Mouse (Mus musculus) MEL (cell line): ENCODE results near the gene Ptprk. TPM values are rescaled to one million over a fixed set of nuclear protein-coding genes. Genes with fewer than 3 reads are reported as not detected.

ENCODE experiments used
- DNase-seq: peaks from one replicate; pipeline ENCODE4 v3.0.0; 2011; ENCODE audit warnings: low read depth, low spot score
- H3K27ac ChIP-seq: 2 replicates; pipeline ENCODE4 v1.5.1; 2012; ENCODE audit warnings: low read depth, mild to moderate bottlenecking, control low read depth, low read length, moderate library complexity; ENCODE audit not compliant: control insufficient read depth
- H3K27me3 ChIP-seq, 2 experiments: fragments of 150-350 bp in 1 of 2; sonication (generic) in 1 of 2; 2 replicates each; pipeline ENCODE4 v1.6.1; 2012; ENCODE audit warnings: low read length in 2 of 2, mild to moderate bottlenecking in 2 of 2, improper control_type of control experiment in 1 of 2, moderate library complexity in 1 of 2; ENCODE audit not compliant: insufficient read depth in 2 of 2, control insufficient read depth in 1 of 2
- H3K36me3 ChIP-seq, 2 experiments: 2 replicates each; pipeline ENCODE4 v1.6.1; 2012 to 2014; ENCODE audit warnings: low read length in 2 of 2, improper control_type of control experiment in 1 of 2, inconsistent platforms in 1 of 2, mild to moderate bottlenecking in 1 of 2; ENCODE audit not compliant: insufficient read depth in 2 of 2, control insufficient read depth in 1 of 2
- H3K4me1 ChIP-seq, 2 experiments: fragments of 150-350 bp in 1 of 2; sonication (generic) in 1 of 2; 2 replicates each; pipeline ENCODE4 v1.6.1; 2012; ENCODE audit warnings: low read length in 2 of 2, improper control_type of control experiment in 1 of 2, mild to moderate bottlenecking in 1 of 2; ENCODE audit not compliant: insufficient read depth in 2 of 2, control insufficient read depth in 1 of 2
- H3K4me3 ChIP-seq, 2 experiments: fragments of 150-350 bp in 1 of 2; sonication (generic) in 1 of 2; 2 replicates each; pipeline ENCODE4 v1.5.1; 2012; ENCODE audit warnings: low read depth in 2 of 2, low read length in 2 of 2, mild to moderate bottlenecking in 2 of 2, moderate library complexity in 2 of 2, control low read depth in 1 of 2, improper control_type of control experiment in 1 of 2; ENCODE audit not compliant: control insufficient read depth in 1 of 2, insufficient read depth in 1 of 2
- H3K79me2 ChIP-seq: 2 replicates; pipeline ENCODE4 v1.6.1; 2012; ENCODE audit warnings: mild to moderate bottlenecking, low read length, moderate library complexity; ENCODE audit not compliant: control insufficient read depth, poor library complexity, insufficient read depth
- H3K9ac ChIP-seq: 2 replicates; pipeline ENCODE4 v1.6.1; 2012; ENCODE audit warnings: low read depth, mild to moderate bottlenecking, control low read depth, low read length, moderate library complexity; ENCODE audit not compliant: control insufficient read depth, poor library complexity, severe bottlenecking
- H3K9me3 ChIP-seq: fragments of 150-350 bp; sonication (generic); replicated peaks from 2 replicates; pipeline ENCODE4 v1.6.1; 2012; ENCODE audit warnings: mild to moderate bottlenecking, low read length, improper control_type of control experiment, moderate library complexity; ENCODE audit not compliant: insufficient read depth
- E2F4 ChIP-seq: IDR thresholded peaks from 2 replicates; pipeline ENCODE4 v1.6.1; 2011; ENCODE audit warnings: low read depth, low read length, improper control_type of control experiment, borderline replicate concordance
- EP300 ChIP-seq, 2 experiments: IDR thresholded peaks; 2 replicates each; pipeline ENCODE4 v1.6.1; 2011; ENCODE audit warnings: improper control_type of control experiment in 2 of 2, low read length in 2 of 2, low read depth in 1 of 2, mild to moderate bottlenecking in 1 of 2
- ETS1 ChIP-seq: IDR thresholded peaks from 2 replicates; pipeline ENCODE4 v1.6.1; 2012; ENCODE audit warnings: low read depth, mild to moderate bottlenecking, inconsistent platforms, low read length, improper control_type of control experiment, moderate library complexity
- KAT2A ChIP-seq: conservative IDR thresholded peaks from 2 replicates; pipeline ENCODE4 v1.6.1; 2012; ENCODE audit warnings: low read depth, low read length, improper control_type of control experiment, inconsistent platforms
- MAX ChIP-seq: IDR thresholded peaks from 2 replicates; pipeline ENCODE4 v1.6.1; 2011; ENCODE audit warnings: low read length, improper control_type of control experiment
- MAZ ChIP-seq: IDR thresholded peaks from 2 replicates; pipeline ENCODE4 v1.6.1; 2012; ENCODE audit warnings: low read depth, mild to moderate bottlenecking, inconsistent platforms, low read length, improper control_type of control experiment
- MYC ChIP-seq: IDR thresholded peaks from 2 replicates; pipeline ENCODE4 v1.6.1; 2011; ENCODE audit warnings: low read depth, mild to moderate bottlenecking, low read length, improper control_type of control experiment, moderate library complexity
- NELFE ChIP-seq: IDR thresholded peaks from 2 replicates; pipeline ENCODE4 v1.6.1; 2011; ENCODE audit warnings: low read depth, low read length, improper control_type of control experiment
- NRF1 ChIP-seq: IDR thresholded peaks from 2 replicates; pipeline ENCODE4 v1.6.1; 2014; ENCODE audit warnings: low read depth, mild to moderate bottlenecking, inconsistent platforms, low read length, improper control_type of control experiment, moderate library complexity; ENCODE audit not compliant: poor library complexity, insufficient read depth, severe bottlenecking
- POLR2A ChIP-seq, 2 experiments: IDR thresholded peaks; 2 replicates each; pipeline ENCODE4 v1.6.1; 2011 to 2012; ENCODE audit warnings: low read length in 2 of 2, mild to moderate bottlenecking in 2 of 2, control low read depth in 1 of 2, improper control_type of control experiment in 1 of 2, low read depth in 1 of 2, moderate library complexity in 1 of 2; ENCODE audit not compliant: control insufficient read depth in 1 of 2, insufficient read depth in 1 of 2, poor library complexity in 1 of 2
- RAD21 ChIP-seq: IDR thresholded peaks from 2 replicates; pipeline ENCODE4 v1.6.1; 2011; ENCODE audit warnings: mild to moderate bottlenecking, low read depth, low read length, improper control_type of control experiment
- TAL1 ChIP-seq: IDR thresholded peaks from 2 replicates; pipeline ENCODE4 v1.6.1; 2012; ENCODE audit warnings: mild to moderate bottlenecking, inconsistent platforms, low read length, moderate library complexity, mixed read lengths
- TCF12 ChIP-seq: IDR thresholded peaks from 2 replicates; pipeline ENCODE4 v1.6.1; 2014; ENCODE audit warnings: low read depth, mild to moderate bottlenecking, inconsistent platforms, low read length, improper control_type of control experiment, moderate library complexity
- UBTF ChIP-seq: IDR thresholded peaks from 2 replicates; pipeline ENCODE4 v1.6.1; 2012; ENCODE audit warnings: low read depth, mild to moderate bottlenecking, inconsistent platforms, low read length, improper control_type of control experiment, moderate library complexity, borderline replicate concordance; ENCODE audit not compliant: insufficient read depth
- ZMIZ1 ChIP-seq: IDR thresholded peaks from 2 replicates; pipeline ENCODE4 v1.6.1; 2012; ENCODE audit warnings: low read depth, mild to moderate bottlenecking, inconsistent platforms, low read length, improper control_type of control experiment, moderate library complexity
- polyA plus RNA-seq, 2 experiments: library from polyadenylated mRNA; stranded (reverse) in 1 of 2; unstranded in 1 of 2; fragments of >175 nt in 1 of 2; fragments of >200 nt in 1 of 2; gene quantifications; 2 replicates each; pipeline versions ENCODE4 v1.2.1 to v1.2.4; 2012; ENCODE audit warnings: low replicate concordance in 2 of 2, low read depth in 1 of 2; ENCODE audit not compliant: insufficient read length in 2 of 2, insufficient read depth in 1 of 2, missing spikeins in 1 of 2
- total RNA-seq: library from RNA; depleted of rRNA; stranded (reverse); fragments of 300-350 nt; gene quantifications from 2 replicates; pipeline ENCODE4 v1.2.3, GENCODE M21; 2012

The Ptprk gene
- total and polyA plus RNA-seq, 3 experiments, result under 0.01 TPM; not detected in 2

DNA sequence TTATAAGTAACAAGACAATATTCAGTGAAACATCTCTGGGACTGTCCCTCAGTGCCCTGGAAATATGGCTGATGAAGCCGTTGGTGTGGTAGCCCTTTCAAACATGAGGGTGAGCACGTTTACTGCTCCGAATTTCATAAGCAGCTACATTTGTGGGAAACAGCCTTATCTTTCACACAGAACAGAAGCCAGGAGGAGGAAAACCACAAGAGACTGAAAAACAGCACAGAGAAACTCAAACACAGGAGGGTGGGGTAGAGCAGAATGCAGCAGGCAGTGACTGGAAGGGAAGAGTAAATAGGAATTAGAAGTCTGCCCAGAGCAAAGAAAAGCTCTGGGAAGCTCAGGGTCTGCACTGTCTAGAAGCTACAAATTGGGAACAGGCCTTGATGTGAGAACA, 443.7 kb downstream of the Ptprk start (continued):
- TF ChIP-seq UBTF (no peak), MAX (peak; percentile 57), MYC (peak; percentile 42; the same call in 1 of the 2 replicates), NRF1 (no peak), E2F4 (no peak), ZMIZ1 (no peak), RAD21 (no peak), TAL1 (no peak)

DNA sequence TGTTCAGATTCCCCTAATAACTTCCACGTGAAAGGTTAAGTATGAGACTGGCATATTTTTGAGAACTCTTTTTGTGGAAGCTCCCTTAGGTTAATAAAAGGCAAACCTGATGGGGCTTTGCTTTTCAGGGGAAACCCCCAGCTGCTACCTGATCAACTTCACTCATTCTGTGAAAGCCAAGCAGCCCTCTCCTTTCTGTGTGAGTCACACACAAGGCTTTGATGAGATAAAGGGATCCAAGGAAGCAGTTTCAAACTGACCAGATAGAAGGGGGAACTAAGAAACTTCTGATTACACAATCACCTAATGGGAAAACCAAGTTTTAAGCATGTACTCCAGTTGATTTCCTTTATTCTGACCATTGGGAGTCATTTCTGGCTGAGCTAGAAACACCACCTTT, 445.2 kb downstream of the Ptprk start:
- peak; percentile 53 for DNase-seq
- no peak for TF ChIP-seq UBTF
- peak; percentile 29; the same call in 1 of the 2 replicates for TF ChIP-seq TCF12
- TF ChIP-seq MAZ, result no peak
- peak; percentile 62 to 68 for TF ChIP-seq EP300 (IDR thresholded peaks at IDR 0.05; ENCODE audit: low read depth in 1 of 2, low read length in 2 of 2)
- no peak for TF ChIP-seq POLR2A (IDR thresholded peaks at IDR 0.05; ENCODE audit: control insufficient read depth in 1 of 2, insufficient read depth in 1 of 2, low read depth in 1 of 2, low read length in 2 of 2, poor library complexity in 1 of 2)
- 0 out of 2 replicates have a peak, but pooled peaks have one; percentile 8 for TF ChIP-seq ETS1
- no peak for TF ChIP-seq NELFE
- TF ChIP-seq, all 39 proteins: peak for 3
- peaks cover 6 to 8% of the 10 kb centered on the region in 2 experiments; a peak in 3 of 4 replicates for H3K4me1 ChIP-seq

DNA sequence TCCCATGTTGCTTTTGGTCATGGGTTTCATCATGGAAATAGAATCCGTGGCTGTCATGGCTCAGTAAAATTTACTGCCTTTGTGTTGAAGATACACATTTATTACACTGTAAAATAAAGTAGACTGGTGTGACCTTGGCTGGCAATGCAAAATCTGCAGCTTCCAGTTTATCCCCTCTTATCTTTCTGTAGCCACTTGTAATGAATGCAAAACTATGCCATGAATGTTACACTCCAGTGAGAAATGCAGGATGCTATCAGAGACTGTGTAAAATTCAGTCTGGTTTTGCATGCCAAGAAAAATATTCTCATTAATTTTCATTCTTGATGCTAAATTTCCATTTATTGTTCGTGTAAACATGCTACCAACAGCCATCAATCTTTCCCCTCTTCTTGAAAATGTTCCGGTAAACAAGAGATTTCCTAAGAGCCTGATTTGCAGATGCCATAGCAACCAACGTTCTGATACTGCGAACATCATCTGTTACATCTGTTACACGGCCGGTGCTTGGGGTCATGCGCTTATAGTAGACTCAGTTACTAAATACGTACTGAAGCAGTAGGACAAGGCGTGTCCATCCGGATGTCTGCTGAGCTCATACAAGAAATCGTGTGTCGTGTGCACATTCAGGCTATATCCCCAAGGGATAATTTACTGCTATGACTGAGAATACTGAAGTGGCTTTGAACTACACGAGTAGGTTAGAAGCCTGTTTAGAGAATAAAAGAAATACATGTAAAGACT, 449.5 kb downstream of the Ptprk start:
- Histone ChIP-seq H3K27ac (no peak overlapping the region), H3K9ac (no peak overlapping the region), H3K79me2 (no peaks in the 10 kb centered on the region), H3K4me1 (peaks cover 1 to 2% of the 10 kb centered on the region in 2 experiments; a peak in 2 of 4 replicates), H3K9me3 (no peaks in the 10 kb centered on the region), H3K27me3 (no peaks in the 10 kb centered on the region), H3K4me3 (no peak overlapping the region), H3K36me3 (peaks cover 0 to 3% of the 10 kb centered on the region in 2 experiments; a peak in 2 of 4 replicates)
- no peak for DNase-seq
- TF ChIP-seq KAT2A, result no peak
- no peak for TF ChIP-seq NELFE
- no peak for TF ChIP-seq ETS1
- TF ChIP-seq MYC, result no peak

More for the DNA sequence above, 445.2 kb downstream of the Ptprk start:
- Histone ChIP-seq H3K4me3 (no peak overlapping the region), H3K27me3 (no peaks in the 10 kb centered on the region), H3K9ac (no peak overlapping the region), H3K27ac (no peak overlapping the region), H3K9me3 (no peaks in the 10 kb centered on the region), H3K79me2 (no peaks in the 10 kb centered on the region), H3K36me3 (peaks cover 0 to 12% of the 10 kb centered on the region in 2 experiments; a peak in 2 of 4 replicates)
